Mouse (Mus musculus) testis, adult 2 months (tissue): ENCODE results near the gene Timm17b.
"Not testable (repeated sequence)": the region's sequence is repeated elsewhere in the genome, so short reads cannot be mapped to it uniquely, and the experiment has no call there.

Source experiments
- CTCF ChIP-seq: fragments of 200-500 bp; IDR thresholded peaks from 2 replicates; pipeline ENCODE4 v1.5.1; 2012; ENCODE audit warnings: low read depth, mild to moderate bottlenecking, inconsistent platforms, low read length, moderate library complexity; ENCODE audit not compliant: control insufficient read depth, insufficient read depth, insufficient replicate concordance
- POLR2A ChIP-seq: fragments of 200-500 bp; IDR thresholded peaks from 2 replicates; pipeline ENCODE4 v1.6.1; 2012; ENCODE audit warnings: low read depth, mild to moderate bottlenecking, inconsistent platforms, low read length, moderate library complexity; ENCODE audit not compliant: control insufficient read depth

DNA sequence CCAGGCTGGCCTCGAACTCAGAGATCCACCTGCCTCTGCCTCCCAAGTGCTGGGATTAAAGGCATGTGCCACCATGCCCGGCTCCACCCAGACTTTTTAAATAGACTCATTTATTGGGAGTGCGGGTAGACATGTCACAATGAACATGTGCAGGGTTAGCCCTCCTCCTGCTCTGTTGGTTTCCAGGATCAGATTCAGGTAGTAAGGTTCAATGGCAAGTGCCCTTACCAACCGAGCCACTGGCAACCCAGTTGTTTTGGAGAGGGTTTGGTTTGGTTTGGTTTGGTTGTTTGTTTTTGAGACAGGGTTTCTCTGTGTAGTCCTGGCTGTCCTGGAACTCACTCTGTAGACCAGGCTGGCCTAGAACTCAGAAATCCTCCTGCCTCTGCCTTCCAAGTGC lies 10.1 kb downstream of the Timm17b start, which contains the start of gene Gm10490:
- TF ChIP-seq POLR2A, CTCF: not testable (repeated sequence)
